Mouse (Mus musculus): ENCODE data around the gene St8sia1.

The St8sia1 gene

DNA sequence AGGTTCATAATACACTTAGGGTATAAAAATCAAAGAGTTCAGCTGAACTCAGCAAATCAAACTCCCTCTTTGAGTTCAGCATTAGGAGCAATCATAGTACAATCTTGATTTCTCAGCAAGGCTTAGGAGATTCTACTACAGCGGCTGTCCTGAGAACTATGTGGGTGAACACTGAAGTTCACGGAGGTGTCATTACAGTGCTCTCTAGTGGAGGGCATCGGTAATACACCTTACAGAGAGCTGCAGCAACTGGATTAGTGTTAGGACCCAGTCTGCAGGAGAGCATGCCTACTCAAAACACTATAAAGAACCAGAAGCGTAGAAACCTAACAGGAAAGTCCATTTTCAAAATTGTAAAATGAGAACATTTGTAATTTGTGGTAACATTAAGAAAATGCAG, 178.9 kb downstream of the St8sia1 start:
- peak; percentile 80 for DNase-seq

DNA sequence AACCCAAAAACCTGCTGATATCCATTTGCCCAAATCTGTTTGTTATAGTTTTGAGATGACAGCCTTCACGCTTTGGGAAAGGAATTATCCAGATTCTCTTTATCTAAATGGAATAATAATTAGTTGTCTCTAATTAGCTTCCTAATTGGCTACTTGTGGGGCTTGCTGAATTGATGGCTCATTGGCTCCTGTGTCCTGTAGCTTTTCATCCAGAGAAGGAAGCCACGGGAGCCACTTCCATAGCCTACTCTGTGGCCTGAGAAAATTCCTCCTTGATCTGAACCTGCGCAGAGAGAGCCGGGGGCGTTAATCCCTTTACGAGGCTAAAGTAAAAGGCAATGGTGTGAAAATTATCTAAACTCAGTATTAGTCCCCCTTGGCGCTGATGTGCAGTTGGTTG, 183.0 kb downstream of the St8sia1 start:
- no peak for DNase-seq

DNA sequence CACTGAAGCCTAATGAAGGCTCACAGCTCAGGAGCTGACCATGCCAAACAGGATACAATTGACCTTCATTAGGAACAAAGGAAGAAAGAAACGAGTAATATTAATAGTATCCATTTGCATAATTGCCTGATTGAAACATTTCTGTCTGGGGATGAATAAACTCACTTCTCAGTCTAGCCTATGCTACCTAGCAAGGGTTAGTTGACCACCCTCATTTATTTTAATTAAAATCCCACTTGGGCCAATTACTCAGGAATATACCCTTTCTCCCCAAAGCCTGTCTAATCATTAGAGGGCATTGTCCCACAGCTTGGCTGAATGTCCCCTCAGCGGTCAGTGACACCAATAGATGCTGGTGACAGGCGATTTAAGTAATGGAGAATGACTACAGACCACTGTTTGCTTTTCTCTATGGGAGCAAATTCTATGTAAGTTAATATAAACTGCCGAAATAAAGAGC, 183.6 kb downstream of the St8sia1 start:
- DNase-seq: no peak

DNA sequence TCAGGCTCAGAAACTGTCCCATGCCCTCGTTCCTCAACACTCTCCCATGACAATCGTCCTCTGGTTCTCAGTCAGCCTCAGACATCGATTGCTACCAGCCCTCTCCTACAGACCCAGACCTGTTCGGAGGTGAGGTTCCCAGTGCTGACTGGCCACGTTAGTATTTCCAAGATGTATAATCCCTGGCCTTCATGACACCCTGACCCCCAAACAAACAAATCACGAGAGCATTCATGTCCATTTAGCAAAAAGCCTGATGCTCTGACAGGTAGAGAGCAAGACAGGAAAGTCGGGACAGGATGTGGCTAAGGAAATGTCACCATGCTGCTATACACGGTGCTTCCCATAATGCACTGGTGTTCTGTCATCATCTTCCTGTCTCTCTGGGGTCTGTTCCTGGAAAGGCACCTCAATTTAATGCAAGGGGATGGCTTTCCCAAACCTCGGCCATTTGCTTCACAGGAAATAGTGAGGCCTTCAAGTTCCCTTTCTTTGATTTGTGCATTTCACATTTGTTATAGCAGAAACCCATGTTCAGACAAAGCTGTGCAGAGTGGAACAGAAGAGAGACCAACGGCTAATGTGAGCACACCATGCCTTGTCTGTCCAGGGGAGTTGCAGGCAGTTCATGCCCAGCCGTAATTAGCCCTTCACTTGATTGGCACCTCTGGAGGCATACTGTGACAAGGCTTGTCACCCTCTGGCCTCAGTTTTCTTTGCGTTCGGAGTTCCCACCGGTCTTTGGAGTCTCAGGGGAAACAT, 184.3 kb downstream of the St8sia1 start:
- DNase-seq: no peak

DNA sequence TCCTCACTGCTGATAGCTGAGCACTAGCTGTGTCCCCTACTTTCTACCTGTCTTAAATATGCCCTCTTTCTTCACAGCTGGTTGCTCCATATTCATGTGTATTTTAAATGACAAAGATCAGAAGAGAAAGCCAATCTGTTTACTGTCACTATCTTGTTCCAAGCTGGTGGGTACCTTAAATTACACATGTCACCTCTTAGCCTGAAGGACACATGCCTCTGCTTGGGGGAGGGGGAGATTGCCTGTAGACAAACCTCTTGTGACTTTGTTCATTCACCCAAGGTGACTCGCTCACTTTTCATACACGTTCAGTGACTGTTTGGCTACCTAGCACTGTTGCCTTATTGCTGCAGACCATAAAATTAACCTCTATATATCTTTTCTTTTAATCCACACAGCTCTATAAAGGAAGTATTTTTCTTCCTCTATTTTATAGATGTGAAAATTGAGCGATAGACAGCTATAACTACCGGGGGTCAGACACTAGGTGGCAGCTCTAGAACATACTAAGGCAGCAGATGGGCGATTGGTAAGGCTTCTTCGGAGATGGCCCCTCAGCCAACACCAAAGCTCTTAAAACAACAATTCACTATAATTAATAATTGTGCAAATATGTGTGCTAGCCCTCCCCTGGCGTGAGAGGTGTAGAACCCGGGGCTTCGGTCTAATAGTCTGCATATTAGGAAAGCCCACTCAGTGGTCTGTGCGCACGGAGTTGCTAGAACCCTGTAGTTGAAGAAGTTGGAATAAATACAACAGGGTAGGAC, 185.0 kb downstream of the St8sia1 start:
- DNase-seq: peak; percentile 56

DNA sequence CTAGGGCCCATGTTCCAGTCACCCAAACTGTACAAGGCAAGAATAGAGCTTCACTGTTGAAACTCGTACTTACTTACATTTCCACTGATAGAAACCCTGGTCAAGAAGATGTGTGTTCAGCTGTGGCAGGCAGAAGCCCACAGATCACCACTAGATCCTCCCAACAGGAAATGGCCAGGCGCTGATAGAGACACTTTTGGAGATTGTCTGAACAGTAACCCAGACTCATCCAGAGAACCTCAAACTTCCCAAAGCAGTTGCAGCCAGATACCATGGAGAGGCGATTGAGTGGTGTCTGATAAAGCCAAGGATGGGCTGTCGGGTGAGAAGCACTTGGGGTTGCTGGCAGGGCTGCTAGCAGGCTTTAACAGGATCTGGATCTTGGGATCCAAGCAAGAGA, 187.3 kb downstream of the St8sia1 start:
- DNase-seq: no peak

DNA sequence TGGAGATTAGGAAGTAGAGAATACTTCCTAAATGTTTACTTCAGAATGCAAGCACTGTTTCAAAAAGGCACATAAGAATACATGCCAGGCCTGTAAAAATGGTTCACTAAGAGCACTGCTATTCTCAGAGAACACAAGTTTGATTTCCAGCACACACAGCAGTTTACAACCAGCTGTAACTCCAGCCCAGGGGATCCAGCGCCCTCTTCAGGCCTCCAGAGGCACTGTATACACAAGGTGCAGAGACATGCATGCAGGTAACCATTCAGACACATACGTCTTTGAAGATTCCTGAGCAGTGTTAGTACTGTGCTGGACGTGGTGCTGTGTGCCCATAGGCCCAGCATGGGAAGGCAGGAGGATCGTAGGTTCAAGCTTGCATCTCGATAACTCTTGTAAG, 190.7 kb downstream of the St8sia1 start:
- no peak for DNase-seq

DNA sequence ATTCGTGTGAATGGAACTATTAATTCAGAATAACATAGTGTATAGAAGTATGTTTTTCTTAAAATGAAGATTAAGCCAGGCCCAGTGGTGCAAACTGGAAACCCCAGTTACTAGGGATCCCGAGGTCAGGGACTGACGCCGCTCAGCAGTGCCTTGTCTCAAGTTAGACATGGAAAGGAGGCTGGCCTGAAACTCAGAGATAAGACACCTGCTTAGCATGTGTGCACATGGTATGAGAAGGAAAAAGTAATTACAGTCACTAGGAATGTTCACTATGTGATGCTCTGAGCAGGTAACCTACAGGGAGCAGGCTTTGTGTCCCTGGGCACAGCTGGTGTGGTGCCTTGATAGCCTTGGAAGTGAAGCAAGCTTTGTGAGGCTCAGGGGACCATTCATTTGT, 192.6 kb downstream of the St8sia1 start:
- no peak for DNase-seq

All from kidney, adult 9 months (tissue).